Mouse (Mus musculus) CH12.LX (cell line): ENCODE measurements around the gene Mmp8.

ENCODE experiments used
- CHD1 ChIP-seq: IDR thresholded peaks from 2 replicates; pipeline ENCODE4 v1.6.1; 2012; ENCODE audit warnings: low read depth, low read length, improper control_type of control experiment, inconsistent platforms
- CTCF ChIP-seq, 2 experiments: IDR thresholded peaks in 1 of 2; conservative IDR thresholded peaks in 1 of 2; 2 replicates each; pipeline ENCODE4 v1.5.1; 2011 to 2012; ENCODE audit warnings: low read depth in 2 of 2, low read length in 2 of 2, improper control_type of control experiment in 1 of 2, inconsistent platforms in 1 of 2, mild to moderate bottlenecking in 1 of 2, moderate library complexity in 1 of 2
- EP300 ChIP-seq: IDR thresholded peaks from 2 replicates; pipeline ENCODE4 v1.6.1; 2011; ENCODE audit warnings: low read length, improper control_type of control experiment
- ETS1 ChIP-seq: conservative IDR thresholded peaks from 2 replicates; pipeline ENCODE4 v1.6.1; 2012; ENCODE audit warnings: low read depth, mild to moderate bottlenecking, inconsistent platforms, low read length, improper control_type of control experiment, moderate library complexity
- IRF4 ChIP-seq: IDR thresholded peaks from 2 replicates; pipeline ENCODE4 v1.6.1; 2014; ENCODE audit warnings: low read depth, mild to moderate bottlenecking, inconsistent platforms, low read length, improper control_type of control experiment
- JUND ChIP-seq: conservative IDR thresholded peaks from 2 replicates; pipeline ENCODE4 v1.6.1; 2011; ENCODE audit warnings: low read depth, low read length, improper control_type of control experiment
- MAFK ChIP-seq: IDR thresholded peaks from 2 replicates; pipeline ENCODE4 v1.6.1; 2011; ENCODE audit warnings: low read length, improper control_type of control experiment; ENCODE audit not compliant: insufficient replicate concordance
- MEF2A ChIP-seq: IDR thresholded peaks from 2 replicates; pipeline ENCODE4 v1.6.1; 2014; ENCODE audit warnings: low read depth, mild to moderate bottlenecking, inconsistent platforms, low read length, improper control_type of control experiment, borderline replicate concordance
- POLR2A ChIP-seq: IDR thresholded peaks from 2 replicates; pipeline ENCODE4 v1.6.1; 2011; ENCODE audit warnings: low read depth, mild to moderate bottlenecking, improper control_type of control experiment, low read length
- RCOR1 ChIP-seq: conservative IDR thresholded peaks from 2 replicates; pipeline ENCODE4 v1.6.1; 2012; ENCODE audit warnings: low read depth, mild to moderate bottlenecking, inconsistent platforms, low read length, improper control_type of control experiment
- SIN3A ChIP-seq: IDR thresholded peaks from 2 replicates; pipeline ENCODE4 v1.6.1; 2012; ENCODE audit warnings: low read length, improper control_type of control experiment, inconsistent platforms
- SMC3 ChIP-seq: IDR thresholded peaks from 2 replicates; pipeline ENCODE4 v1.6.1; 2011; ENCODE audit warnings: low read depth, low read length, improper control_type of control experiment
- ZKSCAN1 ChIP-seq: IDR thresholded peaks from 2 replicates; pipeline ENCODE4 v1.6.1; 2012; ENCODE audit warnings: low read depth, inconsistent platforms, low read length, improper control_type of control experiment, borderline replicate concordance
- ZNF384 ChIP-seq: IDR thresholded peaks from 2 replicates; pipeline ENCODE4 v1.6.1; 2012; ENCODE audit warnings: low read depth, low read length, improper control_type of control experiment, inconsistent platforms

DNA sequence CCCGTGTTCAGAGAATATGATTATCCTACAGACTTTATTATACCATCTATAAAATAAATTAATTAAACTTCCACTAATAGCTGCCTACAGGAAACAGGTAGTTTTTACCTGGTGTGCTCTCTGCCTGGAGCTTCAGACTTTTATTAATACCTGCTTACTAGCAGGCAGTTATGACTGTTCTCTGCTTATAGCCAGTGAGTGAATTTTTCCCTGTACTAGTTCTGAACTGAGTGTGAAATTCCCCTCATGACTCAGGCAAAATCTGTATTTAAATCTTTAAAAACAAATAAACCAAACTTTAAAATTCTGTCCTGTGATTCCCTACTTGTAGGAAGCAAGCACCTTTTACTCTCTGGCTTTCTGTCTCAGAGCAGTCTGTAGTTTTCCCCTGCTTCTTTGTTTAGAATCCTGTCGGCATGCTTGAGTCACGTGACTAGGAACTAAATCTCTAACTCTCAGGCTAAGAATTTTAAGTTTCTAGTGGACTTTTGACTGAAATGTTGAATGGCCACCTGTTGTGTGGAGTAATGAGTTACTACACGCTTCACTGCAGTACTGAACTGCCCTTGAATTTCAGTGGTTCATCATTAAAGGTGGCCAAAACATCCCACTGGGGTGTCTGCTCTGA lies 40.2 kb upstream of the Mmp8 start:
- peak; percentile 85 for TF ChIP-seq MEF2A
- no peak for TF ChIP-seq RCOR1
- no peak for TF ChIP-seq ZKSCAN1
- TF ChIP-seq JUND: peak; percentile 72
- TF ChIP-seq SMC3: no peak
- TF ChIP-seq CTCF (conservative IDR thresholded peaks at IDR 0.05 in 1 of 2, IDR thresholded peaks at IDR 0.05 in 1 of 2; ENCODE audit: low read depth in 2 of 2, low read length in 2 of 2): no peak
- TF ChIP-seq CHD1: no peak
- TF ChIP-seq MAFK: peak; percentile 53; the same call in 1 of the 2 replicates
- peak; percentile 69 for TF ChIP-seq ETS1
- no peak for TF ChIP-seq POLR2A
- no peak for TF ChIP-seq SIN3A
- TF ChIP-seq EP300: peak; percentile 78
- TF ChIP-seq IRF4: peak; percentile 77
- TF ChIP-seq ZNF384: no peak
